Mouse (Mus musculus) ES-E14 (cell line): Measurements from ENCODE around the gene Kdm1b. TPM values are rescaled to one million over a fixed set of nuclear protein-coding genes. Genes with fewer than 3 reads are reported as not detected.

Source experiments
- DNase-seq: peaks from one replicate; pipeline ENCODE4 v3.0.0-alpha.2; 2013; ENCODE audit warnings: low read depth, low spot score
- H3K27ac ChIP-seq: 2 replicates; pipeline ENCODE4 v1.5.1; 2012; ENCODE audit warnings: low read depth, mild to moderate bottlenecking, low read length, moderate library complexity, mixed read lengths; ENCODE audit not compliant: poor library complexity, insufficient read depth, severe bottlenecking
- H3K36me3 ChIP-seq: 2 replicates; pipeline ENCODE4 v1.6.1; 2012; ENCODE audit warnings: mild to moderate bottlenecking, low read length, moderate library complexity, mixed read lengths; ENCODE audit not compliant: control insufficient read depth, poor library complexity, insufficient read depth, severe bottlenecking
- H3K4me1 ChIP-seq, 2 experiments: fragments of 150-350 bp in 1 of 2; sonication (generic) in 1 of 2; 2 replicates each; pipeline ENCODE4 v1.6.1; 2012; ENCODE audit warnings: low read length in 2 of 2, mild to moderate bottlenecking in 1 of 2, mixed read lengths in 1 of 2; ENCODE audit not compliant: control insufficient read depth in 2 of 2, insufficient read depth in 2 of 2, poor library complexity in 1 of 2
- H3K4me3 ChIP-seq, 2 experiments: fragments of 150-350 bp in 1 of 2; sonication (generic) in 1 of 2; 2 replicates each; pipeline ENCODE4 v1.5.1; 2012; ENCODE audit warnings: low read length in 2 of 2, low read depth in 1 of 2, mild to moderate bottlenecking in 1 of 2, mixed read lengths in 1 of 2; ENCODE audit not compliant: insufficient read depth in 1 of 2, poor library complexity in 1 of 2, severe bottlenecking in 1 of 2
- H3K9ac ChIP-seq: 2 replicates; pipeline ENCODE4 v1.6.1; 2012; ENCODE audit warnings: low read depth, mild to moderate bottlenecking, low read length, mixed read lengths; ENCODE audit not compliant: poor library complexity, insufficient read depth, severe bottlenecking
- H3K9me3 ChIP-seq: fragments of 150-350 bp; sonication (generic); 2 replicates; pipeline ENCODE4 v1.6.1; 2012; ENCODE audit warnings: low read depth, mild to moderate bottlenecking, low read length; ENCODE audit not compliant: control insufficient read depth, insufficient read depth
- CHD2 ChIP-seq: IDR thresholded peaks from 2 replicates; pipeline ENCODE4 v1.6.1; 2014; ENCODE audit warnings: mild to moderate bottlenecking, low read depth, low read length, inconsistent platforms
- HCFC1 ChIP-seq: IDR thresholded peaks from 2 replicates; pipeline ENCODE4 v1.6.1; 2012; ENCODE audit warnings: low read length, inconsistent platforms, borderline replicate concordance; ENCODE audit not compliant: insufficient read depth
- MAFK ChIP-seq: IDR thresholded peaks from 2 replicates; pipeline ENCODE4 v1.6.1; 2014; ENCODE audit warnings: mild to moderate bottlenecking, low read depth, low read length, inconsistent platforms; ENCODE audit not compliant: insufficient read depth
- ZC3H11A ChIP-seq: IDR thresholded peaks from 2 replicates; pipeline ENCODE4 v1.6.1; 2012; ENCODE audit warnings: low read depth, mild to moderate bottlenecking, inconsistent platforms, low read length, borderline replicate concordance
- ZNF384 ChIP-seq: IDR thresholded peaks from 2 replicates; pipeline ENCODE4 v1.6.1; 2012; ENCODE audit warnings: low read depth, low read length, inconsistent platforms
- in situ Hi-C, 2 experiments: fragments of 600-800 bp; cut with MboI; formaldehyde crosslinking; loops; one replicate each; pipeline ENCODE4 v1.15.1; 2025; ENCODE audit warnings: low sequenced_read_pairs in 2 of 2, inconsistent platforms in 1 of 2; ENCODE audit not compliant: unreplicated experiment in 2 of 2
- total RNA-seq: library from RNA; depleted of rRNA; stranded (reverse); fragments of 300-350 nt; gene quantifications from 2 replicates; pipeline ENCODE4 v1.2.3, GENCODE M21; 2012

Kdm1b gene
- total RNA-seq, 1 experiment, result 9.5 TPM

DNA sequence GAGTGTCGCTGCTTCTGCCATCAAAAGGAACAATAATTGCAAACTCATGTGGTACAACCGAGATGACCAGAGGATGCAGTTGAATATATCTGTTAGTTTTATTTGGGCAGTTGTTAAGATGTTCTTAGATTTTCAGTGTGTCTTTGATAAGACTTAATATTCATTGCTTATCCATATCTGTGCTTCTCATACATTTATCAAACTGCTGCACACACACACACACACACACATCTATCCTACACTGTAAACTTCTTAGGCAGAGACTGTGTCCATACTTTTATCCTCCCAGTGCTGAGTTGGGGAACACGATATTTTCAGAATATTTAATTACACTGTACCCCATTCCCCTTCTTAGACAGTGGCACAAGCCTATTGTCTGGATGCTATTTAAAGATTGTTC, 67.9 kb downstream of the Kdm1b start:
- TF ChIP-seq ZNF384, result no peak
- TF ChIP-seq CHD2, result no peak
- TF ChIP-seq ZC3H11A, result no peak
- TF ChIP-seq MAFK, result no peak
- TF ChIP-seq HCFC1, result no peak
- Histone ChIP-seq H3K27ac (no peak overlapping the region), H3K9ac (no peak overlapping the region), H3K9me3 (no peaks in the 10 kb centered on the region), H3K36me3 (no peaks in the 10 kb centered on the region), H3K4me3 (no peak overlapping the region), H3K4me1 (peaks cover 0 to 2% of the 10 kb centered on the region in 2 experiments; a peak in 1 of 4 replicates)
- in situ Hi-C loops, result no loop called here
- DNase-seq, result no peak

DNA sequence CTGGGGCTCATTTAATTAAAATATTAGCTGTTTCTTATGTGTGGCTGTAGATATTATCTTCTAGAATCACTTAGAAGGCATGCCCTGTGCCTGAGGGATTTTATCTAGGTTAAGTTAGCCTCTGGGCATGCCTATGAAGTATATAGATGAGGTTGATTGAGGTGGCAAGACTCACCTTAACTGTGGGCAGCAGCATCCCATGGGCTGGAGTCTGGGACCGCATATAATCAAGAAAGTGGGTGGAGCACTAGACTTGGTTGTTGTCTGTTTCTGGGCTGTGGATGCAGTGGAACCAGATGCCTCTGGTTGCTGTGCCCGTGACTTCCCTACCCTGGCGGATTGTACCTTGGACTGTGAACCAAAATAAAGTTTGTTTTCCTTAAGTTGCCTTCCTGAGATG, 68.8 kb downstream of the Kdm1b start:
- no peak overlapping the region for H3K27ac ChIP-seq
- in situ Hi-C loops, result no loop called here

GRCm38 (mm10) chr13:47112924-47113323, 69.6 kb downstream of the Kdm1b start:
- no peaks in the 10 kb centered on the region for H3K36me3 ChIP-seq
- no peak overlapping the region for H3K9ac ChIP-seq
- no peak overlapping the region for H3K27ac ChIP-seq
- in situ Hi-C loops, result no loop called here
- no peaks in the 10 kb centered on the region for H3K9me3 ChIP-seq
- no peak overlapping the region for H3K4me3 ChIP-seq
- H3K4me1 ChIP-seq, result no peaks in the 10 kb centered on the region
- no peak for TF ChIP-seq ZNF384
- no peak for TF ChIP-seq ZC3H11A
- TF ChIP-seq HCFC1, result no peak
- no peak for TF ChIP-seq MAFK
- TF ChIP-seq CHD2, result no peak
- DNase-seq, result no peak

More for the DNA sequence above, 68.8 kb downstream of the Kdm1b start:
- Histone ChIP-seq H3K9me3 (no peaks in the 10 kb centered on the region), H3K4me3 (no peak overlapping the region), H3K9ac (no peak overlapping the region), H3K4me1 (peaks cover 0 to 2% of the 10 kb centered on the region in 2 experiments; a peak in 1 of 4 replicates), H3K36me3 (no peaks in the 10 kb centered on the region)
- no peak for DNase-seq
- no peak for TF ChIP-seq MAFK
- no peak for TF ChIP-seq ZNF384

GRCm38 (mm10) chr13:47116000-47116399, 72.7 kb downstream of the Kdm1b start:
- Histone ChIP-seq H3K9ac (no peak overlapping the region), H3K27ac (no peak overlapping the region), H3K4me3 (no peak overlapping the region), H3K4me1 (no peaks in the 10 kb centered on the region), H3K9me3 (no peaks in the 10 kb centered on the region), H3K36me3 (no peaks in the 10 kb centered on the region)
- TF ChIP-seq ZNF384 (no peak), CHD2 (no peak), MAFK (no peak), HCFC1 (no peak), ZC3H11A (no peak)
- in situ Hi-C loops, result no loop called here
- no peak for DNase-seq

DNA sequence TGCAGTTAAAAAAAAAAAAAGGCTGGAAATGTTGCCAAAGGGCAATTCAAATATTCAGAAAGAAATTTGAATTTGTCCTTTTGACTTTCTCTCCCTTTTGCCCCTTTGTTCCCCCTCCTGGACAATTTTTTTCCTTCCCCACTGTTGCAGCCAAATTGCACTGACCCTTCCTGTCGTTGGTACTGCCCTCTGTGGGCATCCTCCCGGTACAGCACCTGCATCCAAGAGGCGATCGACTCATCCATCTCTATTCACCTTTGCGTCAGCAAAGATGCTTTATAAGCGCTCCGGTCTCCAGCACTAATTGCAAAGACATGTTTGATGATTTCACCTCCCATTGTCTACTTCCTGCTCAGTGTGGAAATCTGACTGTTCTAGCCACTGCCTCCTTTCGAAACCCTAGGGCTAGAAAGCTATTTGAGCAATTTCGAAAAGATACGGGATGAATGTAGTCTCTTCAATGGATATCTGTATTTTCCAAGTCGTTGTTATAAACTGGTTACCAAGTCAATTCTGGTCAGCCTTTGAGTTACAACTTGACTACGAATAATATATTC, 78.1 kb downstream of the Kdm1b start:
- H3K9me3 ChIP-seq, result no peaks in the 10 kb centered on the region
- TF ChIP-seq ZNF384 (no peak), ZC3H11A (no peak), MAFK (no peak), CHD2 (no peak), HCFC1 (no peak)
- no peaks in the 10 kb centered on the region for H3K36me3 ChIP-seq
- H3K4me3 ChIP-seq, result no peak overlapping the region
- in situ Hi-C loops, result no loop called here
- H3K4me1 ChIP-seq, result peaks cover 6 to 7% of the 10 kb centered on the region in 2 experiments
- no peak for DNase-seq
- H3K27ac ChIP-seq, result no peak overlapping the region
- no peak overlapping the region for H3K9ac ChIP-seq
